Mouse (Mus musculus) CH12.LX (cell line): ENCODE data around the gene Tep1. TPM values are rescaled to one million over a fixed set of nuclear protein-coding genes. Genes with fewer than 3 reads are reported as not detected.

Source experiments
- DNase-seq: peaks from one replicate; pipeline ENCODE4 v3.0.0-alpha.2; 2013; ENCODE audit errors: extremely low read depth
- H3K27ac ChIP-seq: 2 replicates; pipeline ENCODE4 v1.5.1; 2012; ENCODE audit warnings: low read depth, mild to moderate bottlenecking, control low read depth, moderate library complexity; ENCODE audit not compliant: insufficient read depth
- H3K27me3 ChIP-seq: replicated peaks from 2 replicates; pipeline ENCODE3; 2012; ENCODE audit warnings: inconsistent platforms
- H3K36me3 ChIP-seq, 2 experiments: replicated peaks in 1 of 2; 2 replicates each; pipeline versions ENCODE3 to v1.6.1; 2012; ENCODE audit warnings: inconsistent platforms in 1 of 2, low read length in 1 of 2, mild to moderate bottlenecking in 1 of 2, mixed read lengths in 1 of 2, moderate library complexity in 1 of 2; ENCODE audit not compliant: control insufficient read depth in 1 of 2, insufficient read depth in 1 of 2
- H3K4me1 ChIP-seq, 2 experiments: 2 replicates each; pipeline ENCODE4 v1.6.1; 2012; ENCODE audit warnings: inconsistent platforms in 1 of 2, moderate library complexity in 1 of 2; ENCODE audit not compliant: insufficient read depth in 2 of 2, control insufficient read depth in 1 of 2
- H3K4me2 ChIP-seq: 2 replicates; pipeline ENCODE4 v1.6.1; 2012; ENCODE audit warnings: low read depth, mild to moderate bottlenecking, control low read depth; ENCODE audit not compliant: poor library complexity, insufficient read depth, severe bottlenecking
- H3K4me3 ChIP-seq, 3 experiments: fragments of 150-350 bp in 1 of 3; sonication (generic) in 1 of 3; replicated peaks in 1 of 3; 2 replicates each; pipeline versions ENCODE3 to v1.5.1; 2011 to 2012; ENCODE audit warnings: low read depth in 2 of 3, low read length in 2 of 3, mild to moderate bottlenecking in 2 of 3, moderate library complexity in 2 of 3, control low read depth in 1 of 3, improper control_type of control experiment in 1 of 3, inconsistent platforms in 1 of 3, mixed read lengths in 1 of 3; ENCODE audit not compliant: poor library complexity in 1 of 3
- H3K79me2 ChIP-seq: replicated peaks from 2 replicates; pipeline ENCODE4 v1.6.1; 2012; ENCODE audit warnings: mild to moderate bottlenecking, moderate library complexity; ENCODE audit not compliant: control insufficient read depth, poor library complexity, insufficient read depth, severe bottlenecking; ENCODE audit errors: extremely low read depth
- H3K9ac ChIP-seq: 2 replicates; pipeline ENCODE4 v1.6.1; 2012; ENCODE audit warnings: low read depth, mild to moderate bottlenecking, control low read depth, moderate library complexity; ENCODE audit not compliant: insufficient read depth
- H3K9me3 ChIP-seq: replicated peaks from 2 replicates; pipeline ENCODE3; 2012; ENCODE audit warnings: low read length, inconsistent platforms, mixed read lengths
- CHD2 ChIP-seq: IDR thresholded peaks from 2 replicates; pipeline ENCODE4 v1.6.1; 2011; ENCODE audit warnings: low read length, improper control_type of control experiment
- CTCF ChIP-seq, 2 experiments: IDR thresholded peaks in 1 of 2; conservative IDR thresholded peaks in 1 of 2; 2 replicates each; pipeline ENCODE4 v1.5.1; 2011 to 2012; ENCODE audit warnings: low read depth in 2 of 2, low read length in 2 of 2, improper control_type of control experiment in 1 of 2, inconsistent platforms in 1 of 2, mild to moderate bottlenecking in 1 of 2, moderate library complexity in 1 of 2
- E2F4 ChIP-seq: IDR thresholded peaks from 2 replicates; pipeline ENCODE4 v1.6.1; 2011; ENCODE audit warnings: low read depth, low read length, improper control_type of control experiment; ENCODE audit not compliant: insufficient replicate concordance
- EP300 ChIP-seq: IDR thresholded peaks from 2 replicates; pipeline ENCODE4 v1.6.1; 2011; ENCODE audit warnings: low read length, improper control_type of control experiment
- ETS1 ChIP-seq: conservative IDR thresholded peaks from 2 replicates; pipeline ENCODE4 v1.6.1; 2012; ENCODE audit warnings: low read depth, mild to moderate bottlenecking, inconsistent platforms, low read length, improper control_type of control experiment, moderate library complexity
- JUND ChIP-seq: conservative IDR thresholded peaks from 2 replicates; pipeline ENCODE4 v1.6.1; 2011; ENCODE audit warnings: low read depth, low read length, improper control_type of control experiment
- MAFK ChIP-seq: IDR thresholded peaks from 2 replicates; pipeline ENCODE4 v1.6.1; 2011; ENCODE audit warnings: low read length, improper control_type of control experiment; ENCODE audit not compliant: insufficient replicate concordance
- MAX ChIP-seq: IDR thresholded peaks from 2 replicates; pipeline ENCODE4 v1.6.1; 2011; ENCODE audit warnings: low read length, improper control_type of control experiment
- MXI1 ChIP-seq: IDR thresholded peaks from 2 replicates; pipeline ENCODE4 v1.6.1; 2011; ENCODE audit warnings: mild to moderate bottlenecking, low read depth, low read length, improper control_type of control experiment
- NELFE ChIP-seq: IDR thresholded peaks from 2 replicates; pipeline ENCODE4 v1.6.1; 2011; ENCODE audit warnings: low read depth, low read length, improper control_type of control experiment
- NRF1 ChIP-seq: IDR thresholded peaks from 2 replicates; pipeline ENCODE4 v1.6.1; 2014; ENCODE audit warnings: low read depth, mild to moderate bottlenecking, inconsistent platforms, low read length, improper control_type of control experiment, moderate library complexity
- PAX5 ChIP-seq: IDR thresholded peaks from 2 replicates; pipeline ENCODE4 v1.6.1; 2012; ENCODE audit warnings: low read length, inconsistent platforms, mixed read lengths
- POLR2A ChIP-seq: IDR thresholded peaks from 2 replicates; pipeline ENCODE4 v1.6.1; 2011; ENCODE audit warnings: low read depth, mild to moderate bottlenecking, improper control_type of control experiment, low read length
- RCOR1 ChIP-seq: conservative IDR thresholded peaks from 2 replicates; pipeline ENCODE4 v1.6.1; 2012; ENCODE audit warnings: low read depth, mild to moderate bottlenecking, inconsistent platforms, low read length, improper control_type of control experiment
- SIN3A ChIP-seq: IDR thresholded peaks from 2 replicates; pipeline ENCODE4 v1.6.1; 2012; ENCODE audit warnings: low read length, improper control_type of control experiment, inconsistent platforms
- SMC3 ChIP-seq: IDR thresholded peaks from 2 replicates; pipeline ENCODE4 v1.6.1; 2011; ENCODE audit warnings: low read depth, low read length, improper control_type of control experiment
- TCF12 ChIP-seq: IDR thresholded peaks from 2 replicates; pipeline ENCODE4 v1.6.1; 2014; ENCODE audit warnings: low read depth, mild to moderate bottlenecking, inconsistent platforms, low read length, improper control_type of control experiment
- UBTF ChIP-seq: IDR thresholded peaks from 2 replicates; pipeline ENCODE4 v1.6.1; 2012; ENCODE audit warnings: low read depth, mild to moderate bottlenecking, inconsistent platforms, low read length, improper control_type of control experiment, moderate library complexity
- USF2 ChIP-seq: conservative IDR thresholded peaks from 2 replicates; pipeline ENCODE4 v1.6.1; 2011; ENCODE audit warnings: low read depth, low read length, improper control_type of control experiment
- ZC3H11A ChIP-seq: IDR thresholded peaks from 2 replicates; pipeline ENCODE4 v1.6.1; 2012; ENCODE audit warnings: low read depth, mild to moderate bottlenecking, inconsistent platforms, low read length, improper control_type of control experiment
- ZKSCAN1 ChIP-seq: IDR thresholded peaks from 2 replicates; pipeline ENCODE4 v1.6.1; 2012; ENCODE audit warnings: low read depth, inconsistent platforms, low read length, improper control_type of control experiment, borderline replicate concordance
- ZNF384 ChIP-seq: IDR thresholded peaks from 2 replicates; pipeline ENCODE4 v1.6.1; 2012; ENCODE audit warnings: low read depth, low read length, improper control_type of control experiment, inconsistent platforms
- dilution Hi-C: fragments of 300-500 bp; cut with MboI; formaldehyde crosslinking; loops from 2 replicates; pipeline ENCODE4 v1.14.3; 2020; ENCODE audit warnings: low sequenced_read_pairs; ENCODE audit not compliant: extremely low pct_unique_long_range_greater_than_20kb, extremely low pct_ligation_motif_present
- in situ Hi-C: fragments of 300-500 bp; cut with MboI; formaldehyde crosslinking; loops from 3 replicates; pipeline ENCODE4 v1.14.3; 2019; ENCODE audit warnings: low sequenced_read_pairs, low pct_ligation_motif_present, low pct_unique_long_range_greater_than_20kb, mixed read lengths
- polyA plus RNA-seq: library from polyadenylated mRNA; unstranded; fragments of >175 nt; gene quantifications from 2 replicates; pipeline ENCODE4 v1.2.1, GENCODE M21; 2012; ENCODE audit warnings: low read depth; ENCODE audit not compliant: insufficient read length
- total RNA-seq, 2 experiments: library from RNA; depleted of rRNA; stranded (reverse); fragments of 300-350 nt in 1 of 2; fragments of >200 nt in 1 of 2; gene quantifications; 2 replicates each; pipeline ENCODE4 v1.2.3; 2012 to 2014

Tep1 gene
- total and polyA plus RNA-seq, 3 experiments, result 4.1 to 14.7 (median 12.9) TPM

DNA sequence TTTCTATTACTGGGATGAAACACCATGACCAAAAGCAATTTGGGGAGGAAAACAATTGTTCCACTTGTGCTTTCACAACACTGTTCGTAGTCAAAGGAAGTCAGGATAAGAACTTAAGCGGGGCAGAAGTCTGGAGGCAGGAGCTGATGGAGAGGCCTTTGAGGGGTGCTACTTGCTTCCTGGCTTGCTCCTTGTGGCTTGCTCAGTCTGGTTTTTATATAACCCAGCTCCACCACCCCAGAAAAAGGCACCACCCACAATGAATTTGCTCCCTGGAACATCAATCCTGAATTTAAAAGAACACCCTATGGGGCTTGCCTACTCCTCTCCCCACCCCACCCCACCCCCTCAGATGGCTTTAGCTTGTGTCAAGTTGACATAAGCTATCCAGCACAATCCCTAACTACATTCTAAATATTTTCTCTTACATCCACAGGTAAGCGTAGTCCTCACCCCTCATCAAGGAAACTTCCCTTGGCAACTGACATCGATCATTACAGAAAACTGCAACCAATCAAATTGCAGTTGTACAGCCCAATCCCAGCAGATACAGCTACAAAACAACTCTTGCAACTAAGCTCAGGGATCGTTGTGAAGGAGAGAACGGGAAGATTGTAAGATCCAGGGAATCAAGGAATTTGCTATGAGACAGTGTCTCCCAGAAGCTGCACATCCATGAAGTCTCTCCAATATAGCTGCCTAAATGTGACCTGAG, 6.0 kb upstream of the Tep1 start:
- in situ Hi-C loops (no loop called here), dilution Hi-C loops (no loop called here)
- peaks cover 0 to 1% of the 10 kb centered on the region in 2 experiments; a peak in 2 of 4 replicates for H3K4me1 ChIP-seq
- no peak overlapping the region for H3K27ac ChIP-seq
- no peaks in the 10 kb centered on the region for H3K9me3 ChIP-seq
- no peak overlapping the region for H3K4me2 ChIP-seq
- no peak overlapping the region for H3K9ac ChIP-seq
- no peak overlapping the region for H3K4me3 ChIP-seq
- TF ChIP-seq ZC3H11A, result no peak
- no peak for TF ChIP-seq UBTF
- TF ChIP-seq E2F4, result no peak
- TF ChIP-seq NELFE, result no peak
- no peak for TF ChIP-seq CTCF (conservative IDR thresholded peaks at IDR 0.05 in 1 of 2, IDR thresholded peaks at IDR 0.05 in 1 of 2; ENCODE audit: low read depth in 2 of 2, low read length in 2 of 2)
- TF ChIP-seq PAX5, result no peak
- H3K79me2 ChIP-seq, result no peaks in the 10 kb centered on the region; the same call in 1 of the 2 replicates
- no peak for DNase-seq
- H3K36me3 ChIP-seq, result peaks cover 0 to 13% of the 10 kb centered on the region in 2 experiments
- H3K27me3 ChIP-seq, result no peaks in the 10 kb centered on the region

DNA sequence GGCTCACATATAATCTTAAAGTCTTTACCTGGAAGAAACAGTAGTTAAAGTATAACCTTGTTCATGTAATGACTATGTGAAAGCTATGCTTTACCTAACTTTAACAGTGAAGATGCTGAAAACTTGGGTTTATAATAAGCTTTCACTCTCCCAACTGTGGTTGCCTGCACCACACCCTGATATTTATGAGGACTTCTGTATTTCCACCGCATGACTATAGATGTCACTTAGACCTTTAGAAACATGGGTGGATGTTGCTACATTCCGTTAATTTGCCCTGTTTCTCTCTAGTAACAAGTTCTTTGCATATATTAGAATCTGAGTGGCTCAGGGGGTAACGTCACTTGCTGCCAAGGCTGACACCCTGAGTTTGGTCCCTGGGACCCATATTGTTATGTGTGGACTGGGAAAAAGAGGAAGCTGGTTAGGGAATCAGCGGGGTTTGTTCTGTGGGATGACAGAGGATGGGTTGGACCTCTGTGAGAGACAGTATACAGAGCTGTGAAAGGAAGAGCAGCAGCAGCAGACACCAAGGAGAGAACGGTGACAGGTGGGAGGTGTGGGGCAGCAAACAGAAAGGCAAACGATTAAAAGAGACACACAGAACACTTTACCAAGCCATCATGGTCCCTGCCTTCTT, 5.4 kb upstream of the Tep1 start:
- in situ Hi-C loops, result no loop called here
- TF ChIP-seq CTCF (conservative IDR thresholded peaks at IDR 0.05 in 1 of 2, IDR thresholded peaks at IDR 0.05 in 1 of 2; ENCODE audit: low read depth in 2 of 2, low read length in 2 of 2) (no peak), POLR2A (no peak), NELFE (no peak), ETS1 (no peak), RCOR1 (no peak), USF2 (no peak), ZNF384 (no peak), SIN3A (no peak), EP300 (no peak), E2F4 (no peak), JUND (no peak), SMC3 (no peak), MAFK (no peak), TCF12 (no peak), MXI1 (no peak), CHD2 (no peak), ZKSCAN1 (no peak), NRF1 (no peak), MAX (no peak)
- no peak for DNase-seq
- Histone ChIP-seq H3K9ac (no peak overlapping the region), H3K27me3 (no peaks in the 10 kb centered on the region), H3K4me1 (peaks cover 0 to 8% of the 10 kb centered on the region in 2 experiments; a peak in 2 of 4 replicates), H3K4me3 (no peak overlapping the region), H3K4me2 (no peak overlapping the region), H3K27ac (no peak overlapping the region), H3K79me2 (no peaks in the 10 kb centered on the region; the same call in 1 of the 2 replicates), H3K36me3 (peaks cover 0 to 13% of the 10 kb centered on the region in 2 experiments), H3K9me3 (no peaks in the 10 kb centered on the region)
- dilution Hi-C loops, result no loop called here
